ENCODE assay signal across 11 mouse cellular contexts in the genomic region with DNA sequence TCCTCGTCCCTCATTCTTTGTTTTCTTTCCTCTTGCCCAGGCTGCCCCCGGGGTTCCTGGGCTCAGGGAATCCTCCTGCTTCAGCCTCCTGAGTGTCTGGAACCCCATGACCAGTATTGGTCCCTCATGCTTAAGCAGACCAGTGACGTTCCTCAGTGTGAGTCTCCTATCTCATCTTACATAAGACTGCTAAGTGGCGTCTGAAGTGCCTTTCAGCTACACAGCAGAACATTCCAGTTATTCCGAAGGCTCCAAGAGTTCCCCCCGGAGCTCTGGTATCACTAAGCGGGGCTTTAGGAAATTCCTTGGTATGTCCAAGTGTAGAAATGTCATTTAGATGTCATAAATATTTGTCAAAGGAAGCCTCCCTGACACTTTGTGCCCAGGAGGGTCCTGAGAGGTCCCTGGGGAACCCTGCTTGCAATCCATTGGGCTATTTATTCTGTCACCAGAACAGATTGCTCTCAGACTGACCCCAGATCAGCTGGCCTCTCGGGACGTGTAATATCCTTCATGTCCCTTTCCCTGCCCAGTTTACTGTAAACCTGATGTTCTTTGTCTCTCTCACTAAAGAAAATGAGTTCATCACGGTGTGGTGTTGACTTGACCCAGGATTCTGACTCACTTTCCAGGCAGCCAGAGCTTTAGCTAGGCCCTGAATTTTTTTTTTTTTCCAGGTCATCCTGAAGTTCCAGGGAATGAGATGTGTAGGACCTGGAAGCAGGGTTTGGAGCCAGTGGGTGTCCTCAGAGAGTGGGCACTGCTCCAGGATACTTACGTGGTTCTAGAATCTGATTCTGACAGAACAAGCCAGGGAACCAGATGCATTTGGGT.
DNase-seq lines count a peak whose midpoint lies in the region; ATAC-seq lines count a peak whose summit lies in the region.
"Had no signal": no experiment of that assay in that cellular context is flagged by ENCODE, and none has a peak within 500 bp of the region (broad histone marks: within the 10 kb centered on the region; RNA-seq: fewer than 3 reads in every experiment).

No protein-coding gene starts in this region.

- DNase-seq in heart, adult 11 months, result peak; percentile 97
- DNase-seq in heart, adult 8-10 months (ENCODE audit: low spot score), result no peak
- DNase-seq in lung, postnatal 14 days, result peak; percentile 40
- no peak for DNase-seq in lung, postnatal 10 days
- DNase-seq in kidney, adult 9 months, result peak; percentile 61
- DNase-seq in thymus, postnatal 14 days, result no peak
- DNase-seq in thymus, postnatal 36 days, result no peak
- DNase-seq: adrenal gland, postnatal 36 days; cerebellum, adult 11-12 months; thymus, adult 18-20 months had no signal

- ATAC-seq in megakaryocyte-erythroid progenitor cell, adult 5-6 weeks (replicated peaks; ENCODE audit: low FRiP score, low TSS enrichment, poor library complexity, severe bottlenecking), result no peak

Comparison
In these comparisons a context has a peak if more than half of its experiments do, and no peak if none do; other contexts are left out.
1. DNase-seq: peak in heart, adult 11 months (single experiment), lung, postnatal 14 days (single experiment) and kidney, adult 9 months (single experiment); none in heart, adult 8-10 months (single experiment), lung, postnatal 10 days (single experiment), thymus, postnatal 14 days (single experiment) and thymus, postnatal 36 days (0 of 2).